Comparison of ENCODE assay signal across 9 mouse cellular contexts in genomic region chr8:87660029-87660915, GRCm38 (mm10).
DNase-seq lines count a peak whose midpoint lies in the region; ATAC-seq lines count a peak whose summit lies in the region.
"Had no signal": no experiment of that assay in that cellular context is flagged by ENCODE, and none has a peak within 500 bp of the region (broad histone marks: within the 10 kb centered on the region; RNA-seq: fewer than 3 reads in every experiment).

No protein-coding gene starts in this region.

- H3K4me1 ChIP-seq in heart, embryonic 15.5 days (replicated peaks) = peaks cover 41% of the 10 kb centered on the region
- peaks cover 25% of the 10 kb centered on the region for H3K4me1 ChIP-seq in hindbrain, embryonic 11.5 days (replicated peaks; ENCODE audit: control insufficient read depth, insufficient read depth, low read length)
- peaks cover 65% of the 10 kb centered on the region for H3K4me1 ChIP-seq in midbrain, embryonic 13.5 days (replicated peaks)

- no peaks in the 10 kb centered on the region for H3K36me3 ChIP-seq in heart, embryonic 15.5 days
- no peaks in the 10 kb centered on the region for H3K36me3 ChIP-seq in hindbrain, embryonic 11.5 days (ENCODE audit: control insufficient read depth, insufficient read depth, low read length)
- no peaks in the 10 kb centered on the region for H3K36me3 ChIP-seq in midbrain, embryonic 13.5 days

- peak overlapping the region; percentile 26 for H3K4me3 ChIP-seq in heart, embryonic 15.5 days
- peak overlapping the region; percentile 16 for H3K4me3 ChIP-seq in hindbrain, embryonic 11.5 days (ENCODE audit: low read depth, low read length)
- peak overlapping the region; percentile 20; the same call in 1 of the 2 replicates for H3K4me3 ChIP-seq in midbrain, embryonic 13.5 days (replicated peaks)

- WGBS in heart, embryonic 15.5 days = 8% methylated on average over 43 of the region's 43 CpGs
- WGBS in hindbrain, embryonic 11.5 days = 2% methylated on average over 43 of the region's 43 CpGs
- 2% methylated on average over 43 of the region's 43 CpGs for WGBS in midbrain, embryonic 13.5 days

- H3K9ac ChIP-seq in heart, embryonic 15.5 days = no peak overlapping the region
- H3K9ac ChIP-seq in hindbrain, embryonic 11.5 days (ENCODE audit: low read depth, low read length) = peak overlapping the region; percentile 31; the same call in 1 of the 2 replicates
- H3K9ac ChIP-seq in midbrain, embryonic 13.5 days (replicated peaks) = peak overlapping the region; percentile 50

- no peak for DNase-seq in heart, adult 18-20 months
- DNase-seq in R1 (ENCODE audit: low read depth, low spot score) = peak; percentile 48
- peak; percentile 51 for DNase-seq in hindbrain, embryonic 11.5 days (ENCODE audit: low spot score)
- no peak for DNase-seq in right cerebral cortex, postnatal 14 days
- DNase-seq in thymus, postnatal 0 days (ENCODE audit: low spot score) = no peak
- DNase-seq: kidney, adult 2 months had no signal

- peak overlapping the region; percentile 49 for H3K4me2 ChIP-seq in heart, embryonic 15.5 days
- peak overlapping the region; percentile 50 for H3K4me2 ChIP-seq in hindbrain, embryonic 11.5 days (replicated peaks; ENCODE audit: low read depth, low read length)
- H3K4me2 ChIP-seq in midbrain, embryonic 13.5 days (replicated peaks) = peak overlapping the region; percentile 56

- no peaks in the 10 kb centered on the region for H3K9me3 ChIP-seq in heart, embryonic 15.5 days (replicated peaks)
- H3K9me3 ChIP-seq in hindbrain, embryonic 11.5 days (ENCODE audit: control insufficient read depth, low read length) = no peaks in the 10 kb centered on the region
- H3K9me3 ChIP-seq in midbrain, embryonic 13.5 days = no peaks in the 10 kb centered on the region

- H3K27me3 ChIP-seq in heart, embryonic 15.5 days = peaks cover 53% of the 10 kb centered on the region
- peaks cover 16% of the 10 kb centered on the region for H3K27me3 ChIP-seq in hindbrain, embryonic 11.5 days (ENCODE audit: control insufficient read depth, insufficient read depth, low read length)
- H3K27me3 ChIP-seq in midbrain, embryonic 13.5 days = peaks cover 11% of the 10 kb centered on the region; the same call in 1 of the 2 replicates

- ATAC-seq in heart, embryonic 15.5 days (replicated peaks; ENCODE audit: insufficient number of reproducible peaks, insufficient read depth, low FRiP score, low read depth) = no peak
- ATAC-seq in hindbrain, embryonic 11.5 days (ENCODE audit: low FRiP score) = peak; percentile 51; the same call in 1 of the 2 replicates
- ATAC-seq in midbrain, embryonic 13.5 days = peak; percentile 46
- ATAC-seq in erythroblast, adult 5-6 weeks (replicated peaks; ENCODE audit: low FRiP score, poor library complexity, severe bottlenecking) = no peak

- H3K27ac ChIP-seq in heart, embryonic 15.5 days = no peak overlapping the region
- peak overlapping the region; percentile 58 for H3K27ac ChIP-seq in hindbrain, embryonic 11.5 days (ENCODE audit: low read depth, low read length)
- H3K27ac ChIP-seq in midbrain, embryonic 13.5 days = peak overlapping the region; percentile 81

Comparison
In these comparisons a context has a peak if more than half of its experiments do, and no peak if none do; other contexts are left out.
1. ATAC-seq: peak in hindbrain, embryonic 11.5 days (single experiment) and midbrain, embryonic 13.5 days (single experiment); none in heart, embryonic 15.5 days (single experiment) and erythroblast, adult 5-6 weeks (single experiment).
2. DNase-seq: peak in R1 (single experiment) and hindbrain, embryonic 11.5 days (single experiment); none in heart, adult 18-20 months (0 of 2), right cerebral cortex, postnatal 14 days (single experiment) and thymus, postnatal 0 days (single experiment).
3. Peak in every context shown above with its lines, with median percentiles within 50 percentile points of each other: H3K4me2 ChIP-seq and H3K4me3 ChIP-seq.